Mouse (Mus musculus): ENCODE data around the gene Hist3h2ba. TPM values are rescaled to one million over a fixed set of nuclear protein-coding genes. Genes with fewer than 3 reads are reported as not detected.

Gene Hist3h2ba
- total and polyA plus RNA-seq, 3 experiments, result 0.21 to 48.2 TPM; not detected in 1

GRCm38 (mm10) chr11:58994337-58994826 lies 45.7 kb downstream of the Hist3h2ba start:
- no peak overlapping the region for H3K27ac ChIP-seq (ENCODE audit: control insufficient read depth, low read depth, low read length)
- H3K79me2 ChIP-seq (ENCODE audit: control insufficient read depth, insufficient read depth, low read length, poor library complexity), result no peaks in the 10 kb centered on the region
- no peak overlapping the region for H3K4me3 ChIP-seq (ENCODE audit: control insufficient read depth in 1 of 2, insufficient read depth in 1 of 2, low read depth in 2 of 2, low read length in 2 of 2)
- H3K27me3 ChIP-seq (ENCODE audit: control insufficient read depth in 1 of 2, insufficient read depth in 2 of 2, low read length in 2 of 2), result no peaks in the 10 kb centered on the region
- TF ChIP-seq POLR2A (IDR thresholded peaks at IDR 0.05; ENCODE audit: control insufficient read depth in 1 of 2, insufficient read depth in 1 of 2, low read depth in 1 of 2, low read length in 2 of 2, poor library complexity in 1 of 2) (no peak), TCF12 (IDR thresholded peaks at IDR 0.05; ENCODE audit: low read depth, low read length) (no peak), RAD21 (IDR thresholded peaks at IDR 0.05; ENCODE audit: low read depth, low read length) (no peak), NRF1 (IDR thresholded peaks at IDR 0.05; ENCODE audit: insufficient read depth, low read depth, low read length, poor library complexity, severe bottlenecking) (no peak), MYB (IDR thresholded peaks at IDR 0.05; ENCODE audit: low read depth, low read length) (no peak), EP300 (IDR thresholded peaks at IDR 0.05; ENCODE audit: low read depth in 1 of 2, low read length in 2 of 2) (no peak), SMC3 (IDR thresholded peaks at IDR 0.05; ENCODE audit: low read depth, low read length) (no peak), POLR2AphosphoS5 (IDR thresholded peaks at IDR 0.05; ENCODE audit: borderline replicate concordance, low read depth, low read length) (no peak), SIN3A (IDR thresholded peaks at IDR 0.05; ENCODE audit: low read length) (no peak), CHD2 (IDR thresholded peaks at IDR 0.05; ENCODE audit: low read length) (no peak)
- DNase-seq (ENCODE audit: low read depth, low spot score), result no peak
- H3K9ac ChIP-seq (ENCODE audit: control insufficient read depth, low read depth, low read length, poor library complexity, severe bottlenecking), result no peak overlapping the region
- no peaks in the 10 kb centered on the region for H3K9me3 ChIP-seq (replicated peaks; ENCODE audit: insufficient read depth, low read length)
- peaks cover 0 to 15% of the 10 kb centered on the region in 2 experiments; a peak in 2 of 4 replicates for H3K4me1 ChIP-seq (ENCODE audit: control insufficient read depth in 1 of 2, insufficient read depth in 2 of 2, low read length in 2 of 2)
- H3K36me3 ChIP-seq (ENCODE audit: control insufficient read depth in 1 of 2, insufficient read depth in 2 of 2, low read length in 2 of 2), result peaks cover under 1 to 6% of the 10 kb centered on the region in 2 experiments; a peak in 3 of 4 replicates

- H3K27me3 ChIP-seq (ENCODE audit: control insufficient read depth in 1 of 2, insufficient read depth in 2 of 2, low read length in 2 of 2), result no peaks in the 10 kb centered on the region
- no peak overlapping the region for H3K27ac ChIP-seq (ENCODE audit: control insufficient read depth, low read depth, low read length)
- TF ChIP-seq RCOR1 (IDR thresholded peaks at IDR 0.05; ENCODE audit: low read depth, low read length) (no peak), ETS1 (IDR thresholded peaks at IDR 0.05; ENCODE audit: low read depth, low read length) (no peak), BHLHE40 (IDR thresholded peaks at IDR 0.05; ENCODE audit: borderline replicate concordance, low read depth, low read length) (no peak), CHD1 (IDR thresholded peaks at IDR 0.05; ENCODE audit: low read depth, low read length) (no peak), CHD2 (IDR thresholded peaks at IDR 0.05; ENCODE audit: low read length) (no peak), SMC3 (IDR thresholded peaks at IDR 0.05; ENCODE audit: low read depth, low read length) (no peak), ZMIZ1 (IDR thresholded peaks at IDR 0.05; ENCODE audit: low read depth, low read length) (no peak), MAX (IDR thresholded peaks at IDR 0.05; ENCODE audit: low read length) (no peak), NRF1 (IDR thresholded peaks at IDR 0.05; ENCODE audit: insufficient read depth, low read depth, low read length, poor library complexity, severe bottlenecking) (no peak), MAZ (IDR thresholded peaks at IDR 0.05; ENCODE audit: low read depth, low read length) (no peak), MYC (IDR thresholded peaks at IDR 0.05; ENCODE audit: low read depth, low read length) (no peak), USF1 (IDR thresholded peaks at IDR 0.05; ENCODE audit: low read depth, low read length) (no peak), POLR2A (IDR thresholded peaks at IDR 0.05; ENCODE audit: control insufficient read depth in 1 of 2, insufficient read depth in 1 of 2, low read depth in 1 of 2, low read length in 2 of 2, poor library complexity in 1 of 2) (no peak)
- peaks cover 0 to 15% of the 10 kb centered on the region in 2 experiments; a peak in 2 of 4 replicates for H3K4me1 ChIP-seq (ENCODE audit: control insufficient read depth in 1 of 2, insufficient read depth in 2 of 2, low read length in 2 of 2)
- H3K36me3 ChIP-seq (ENCODE audit: control insufficient read depth in 1 of 2, insufficient read depth in 2 of 2, low read length in 2 of 2), result peaks cover 0 to 6% of the 10 kb centered on the region in 2 experiments; a peak in 2 of 4 replicates
- DNase-seq (ENCODE audit: low read depth, low spot score), result no peak
- H3K9me3 ChIP-seq (replicated peaks; ENCODE audit: insufficient read depth, low read length), result no peaks in the 10 kb centered on the region
- H3K9ac ChIP-seq (ENCODE audit: control insufficient read depth, low read depth, low read length, poor library complexity, severe bottlenecking), result no peak overlapping the region
- no peak overlapping the region for H3K4me3 ChIP-seq (ENCODE audit: control insufficient read depth in 1 of 2, insufficient read depth in 1 of 2, low read depth in 2 of 2, low read length in 2 of 2)
- no peaks in the 10 kb centered on the region for H3K79me2 ChIP-seq (ENCODE audit: control insufficient read depth, insufficient read depth, low read length, poor library complexity)
Measured at GRCm38 (mm10) chr11:58995061-58995806, 46.5 kb downstream of the Hist3h2ba start.

All from MEL (cell line).